Mouse (Mus musculus): Measurements from ENCODE around the gene Strn4.

Strn4 gene

GRCm38 (mm10) chr7:16810399-16810919 is 5.2 kb upstream of the Strn4 start:
- ATAC-seq (ENCODE audit: insufficient number of reproducible peaks, low FRiP score, low TSS enrichment) = peak; percentile 8; the same call in 1 of the 2 replicates

DNA sequence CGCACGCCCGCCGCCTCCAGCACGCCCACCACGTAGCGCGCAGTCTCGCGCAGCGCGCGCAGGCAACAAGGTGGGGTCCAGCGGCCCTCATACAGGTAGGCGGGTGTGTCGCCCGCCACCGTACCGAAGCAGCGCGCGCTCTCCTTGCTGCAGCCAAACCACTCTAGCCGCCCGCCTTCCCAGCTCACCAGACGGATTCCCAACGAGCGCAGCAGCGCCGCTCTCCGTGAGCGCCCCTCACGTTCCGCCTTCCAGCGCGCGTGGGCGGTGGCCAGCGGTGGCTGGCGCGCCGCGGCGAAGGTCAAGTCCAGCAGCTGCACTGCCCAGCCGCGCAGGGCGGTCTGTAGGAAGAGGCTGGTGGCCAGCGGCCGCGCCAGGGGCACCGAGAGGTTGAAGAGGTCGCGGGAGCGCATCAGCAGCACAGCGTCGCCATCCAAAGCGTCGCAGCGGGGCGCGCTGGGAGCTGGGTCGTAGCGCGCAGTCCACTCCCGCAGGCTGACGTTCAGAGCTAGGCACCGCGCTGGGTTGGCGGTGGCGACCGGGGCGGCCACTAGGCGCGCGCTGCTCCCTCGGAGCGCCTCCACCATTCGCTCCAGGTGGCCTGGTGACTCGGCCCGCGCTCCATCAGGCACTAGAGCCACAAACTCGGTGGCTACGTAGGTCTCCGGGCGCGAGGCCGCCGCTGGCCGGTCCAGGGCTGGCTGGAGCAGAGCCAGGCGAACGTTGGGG is 4.6 kb upstream of the Strn4 start:
- 0 out of 2 replicates have a peak, but pooled peaks have one; percentile 24 for ATAC-seq (ENCODE audit: insufficient number of reproducible peaks, low FRiP score, low TSS enrichment)

DNA sequence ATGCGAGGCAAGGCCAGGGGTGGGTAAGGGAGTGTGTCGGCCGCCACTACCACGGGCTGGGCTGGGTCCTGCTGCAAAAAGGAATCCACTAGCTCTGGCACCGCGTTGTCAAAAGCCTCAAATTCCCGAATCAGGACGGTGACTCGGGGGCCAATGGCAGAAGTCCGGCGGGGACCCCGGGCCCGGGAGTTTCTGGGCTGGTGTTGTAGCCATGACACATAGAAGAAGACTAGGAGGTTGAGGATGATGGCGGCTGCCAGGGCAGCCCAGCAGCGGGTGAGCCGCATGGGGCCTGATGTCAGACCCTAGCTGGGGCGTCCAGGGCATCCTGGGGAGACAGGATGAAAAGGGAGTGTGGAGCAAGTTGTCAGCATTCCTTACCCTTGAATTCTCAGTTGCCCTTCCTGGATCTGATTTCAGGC is 4.0 kb upstream of the Strn4 start:
- no peak for ATAC-seq (ENCODE audit: insufficient number of reproducible peaks, low FRiP score, low TSS enrichment)

- no peak for ATAC-seq (ENCODE audit: insufficient number of reproducible peaks, low FRiP score, low TSS enrichment)
Observed at GRCm38 (mm10) chr7:16812505-16812904, 3.2 kb upstream of the Strn4 start.

GRCm38 (mm10) chr7:16816078-16816474 is 387 bp downstream of the Strn4 start:
- peak; percentile 53; the same call in 1 of the 2 replicates for ATAC-seq (ENCODE audit: insufficient number of reproducible peaks, low FRiP score, low TSS enrichment)

DNA sequence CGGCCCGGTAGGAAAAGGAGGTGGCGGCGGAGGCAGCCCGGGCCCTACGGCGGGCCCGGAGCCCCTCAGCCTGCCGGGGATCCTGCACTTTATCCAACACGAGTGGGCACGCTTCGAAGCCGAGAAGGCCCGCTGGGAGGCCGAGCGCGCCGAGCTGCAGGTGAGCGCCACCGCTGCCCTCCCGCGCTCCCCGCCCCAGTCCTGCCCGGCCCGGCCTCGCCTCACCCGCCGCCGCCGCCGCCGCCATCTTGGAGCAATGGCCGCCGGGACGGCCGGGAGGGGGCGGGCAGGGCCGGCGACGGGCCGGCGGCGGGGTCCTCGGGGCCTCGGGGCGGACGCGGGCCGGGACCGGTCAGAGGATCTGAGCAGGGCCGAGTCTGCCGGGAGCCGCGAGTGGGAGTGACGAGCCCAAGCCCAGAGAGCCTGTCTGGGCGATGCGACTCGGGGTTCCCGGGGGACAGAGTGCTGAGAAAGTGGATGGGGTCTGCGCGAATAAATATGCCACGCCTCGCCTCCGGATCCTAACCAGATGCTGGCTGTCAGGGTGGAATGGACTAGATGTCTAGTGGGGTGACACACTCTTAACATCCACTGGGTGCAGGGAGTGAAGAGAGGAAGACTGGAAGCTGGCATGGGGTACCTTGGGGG is 910 bp downstream of the Strn4 start, which contains the start of gene Fkrp:
TSS of gene Fkrp (minus strand) at position 258 of the 648 bp plus-strand sequence.
- peak; percentile 50; the same call in 1 of the 2 replicates for ATAC-seq (ENCODE audit: insufficient number of reproducible peaks, low FRiP score, low TSS enrichment)

DNA sequence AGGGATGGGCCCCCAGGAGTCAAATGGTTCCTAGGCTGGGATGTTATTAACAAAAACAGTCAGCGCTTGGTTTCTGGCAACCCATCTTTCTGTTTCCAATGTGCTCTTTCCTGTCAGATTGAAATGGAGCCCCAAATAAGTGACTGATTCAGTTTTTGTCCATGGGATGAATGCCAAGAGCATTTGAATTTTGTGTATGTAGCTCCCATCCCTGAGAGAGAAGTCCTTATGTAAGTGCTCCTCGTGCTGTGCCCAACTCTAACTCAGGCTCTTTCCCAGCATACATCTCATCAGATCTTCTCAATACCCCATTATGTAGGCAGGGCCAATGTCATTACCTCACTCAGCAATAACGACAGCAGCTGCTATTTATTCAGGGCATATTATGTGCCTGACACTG is 2.0 kb downstream of the Strn4 start:
- no peak for ATAC-seq (ENCODE audit: insufficient number of reproducible peaks, low FRiP score, low TSS enrichment)

DNA sequence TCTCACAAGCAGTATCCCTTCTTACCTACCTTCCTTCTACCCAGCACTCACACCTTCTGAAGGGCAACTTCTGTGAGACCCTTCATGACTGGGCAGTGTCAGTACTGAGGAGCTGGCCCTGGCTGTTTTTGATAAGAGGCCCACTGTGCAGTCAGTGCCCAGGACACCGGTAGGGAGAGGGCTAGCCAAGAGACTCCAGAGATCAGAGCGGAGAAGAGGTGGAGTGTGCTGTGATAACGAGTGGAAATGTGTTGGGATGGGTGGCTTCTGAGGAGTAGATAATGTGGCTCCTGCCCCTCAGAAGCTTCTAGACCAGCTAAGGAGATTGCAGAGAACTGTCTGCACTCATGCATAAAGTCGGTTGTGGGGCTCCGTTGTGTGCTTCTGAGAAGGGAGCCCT is 4.1 kb downstream of the Strn4 start:
- ATAC-seq (ENCODE audit: insufficient number of reproducible peaks, low FRiP score, low TSS enrichment) = no peak

DNA sequence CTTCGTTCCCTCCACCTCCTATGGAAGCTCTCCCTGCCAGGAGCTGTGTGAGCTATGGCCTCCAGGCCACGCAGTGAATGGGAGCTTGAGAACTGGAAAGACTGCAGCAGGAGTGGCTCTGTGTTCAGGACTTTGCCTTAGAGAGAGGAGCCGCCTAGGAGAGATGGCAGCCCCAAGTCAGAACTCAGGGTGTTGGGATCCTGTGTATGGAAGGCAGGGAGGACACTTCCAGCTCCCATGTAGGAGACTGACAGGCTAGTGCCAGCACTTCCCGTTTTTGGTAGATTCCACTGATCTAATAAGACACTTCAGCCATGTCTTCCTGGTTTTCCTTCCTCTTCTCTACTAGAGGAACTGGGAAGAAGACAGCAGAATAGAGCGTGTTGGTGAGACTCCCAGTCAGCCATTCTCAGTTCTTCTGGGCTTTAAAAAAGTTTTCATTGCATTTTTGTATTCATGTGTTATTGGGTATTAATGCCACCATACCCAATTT is 4.6 kb downstream of the Strn4 start:
- no peak for ATAC-seq (ENCODE audit: insufficient number of reproducible peaks, low FRiP score, low TSS enrichment)

GRCm38 (mm10) chr7:16821091-16821490 is 5.4 kb downstream of the Strn4 start:
- ATAC-seq (ENCODE audit: insufficient number of reproducible peaks, low FRiP score, low TSS enrichment) = no peak

DNA sequence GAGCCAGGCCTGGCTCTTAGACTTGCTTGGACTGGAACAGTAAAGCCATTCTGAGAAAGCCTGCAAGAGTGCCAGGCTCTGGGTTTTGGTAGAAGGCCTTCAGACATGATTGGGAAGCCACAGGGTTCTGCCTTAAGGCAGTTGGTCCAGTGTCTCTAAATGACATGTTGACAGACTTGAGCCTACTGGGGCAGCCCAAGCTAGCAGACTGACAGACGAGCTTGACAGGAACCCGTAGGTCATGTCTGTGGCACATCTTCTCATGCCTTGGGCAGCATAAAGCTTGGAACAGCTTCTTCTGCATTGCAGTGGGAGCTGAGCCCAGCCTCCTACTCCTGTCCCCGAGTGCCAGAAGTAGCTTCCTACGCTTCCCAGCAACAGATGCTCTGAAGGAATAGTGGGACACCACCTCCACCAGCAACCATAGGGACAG is 6.0 kb downstream of the Strn4 start:
- ATAC-seq (ENCODE audit: insufficient number of reproducible peaks, low FRiP score, low TSS enrichment) = no peak

- ATAC-seq (ENCODE audit: insufficient number of reproducible peaks, low FRiP score, low TSS enrichment) = no peak
Observed at GRCm38 (mm10) chr7:16823734-16824133, 8.0 kb downstream of the Strn4 start.

DNA sequence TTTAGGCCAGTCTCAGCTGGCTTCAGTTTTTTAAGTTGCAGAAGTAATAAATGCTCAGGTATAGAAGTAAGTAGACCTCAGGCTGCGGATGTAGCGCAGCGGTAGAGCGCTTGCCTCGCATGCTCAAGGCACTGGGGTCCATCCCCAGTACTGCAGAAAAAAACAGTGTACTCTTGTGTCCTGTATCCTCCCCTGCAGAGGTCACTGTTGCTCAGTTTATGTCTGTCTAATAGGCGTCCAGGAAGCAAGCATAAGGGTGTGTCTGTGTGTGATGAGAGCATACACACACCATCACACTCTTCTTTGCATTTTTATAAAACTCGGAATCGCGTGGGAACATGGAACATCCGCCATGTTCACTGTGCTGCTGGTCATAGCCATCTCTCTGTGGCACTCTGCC is 10.1 kb downstream of the Strn4 start:
- ATAC-seq (ENCODE audit: insufficient number of reproducible peaks, low FRiP score, low TSS enrichment) = no peak

DNA sequence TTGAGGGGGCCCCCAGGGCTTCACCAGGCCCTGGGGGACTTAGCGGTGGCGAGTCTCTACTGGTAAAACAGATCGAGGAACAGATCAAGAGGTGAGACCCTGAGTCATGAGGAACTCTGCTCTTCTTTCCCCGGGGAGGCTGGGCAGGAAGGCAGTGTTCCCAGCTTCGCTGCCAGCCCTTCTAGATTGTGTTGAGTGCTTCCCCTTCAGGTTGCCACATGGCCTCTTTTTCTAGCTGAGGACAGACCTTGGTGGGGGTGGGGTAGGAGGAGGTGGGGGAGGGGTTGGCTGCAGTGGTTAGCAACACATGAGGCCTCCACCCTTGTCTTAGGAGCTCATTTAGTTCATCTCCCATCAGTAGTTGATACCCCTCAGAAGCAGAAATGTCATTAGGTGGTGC is 10.9 kb downstream of the Strn4 start:
- ATAC-seq (ENCODE audit: insufficient number of reproducible peaks, low FRiP score, low TSS enrichment) = no peak

GRCm38 (mm10) chr7:16827274-16827673 is 11.6 kb downstream of the Strn4 start:
- ATAC-seq (ENCODE audit: insufficient number of reproducible peaks, low FRiP score, low TSS enrichment) = no peak

- ATAC-seq (ENCODE audit: insufficient number of reproducible peaks, low FRiP score, low TSS enrichment) = no peak
Observed at GRCm38 (mm10) chr7:16830449-16830848, 14.8 kb downstream of the Strn4 start.

DNA sequence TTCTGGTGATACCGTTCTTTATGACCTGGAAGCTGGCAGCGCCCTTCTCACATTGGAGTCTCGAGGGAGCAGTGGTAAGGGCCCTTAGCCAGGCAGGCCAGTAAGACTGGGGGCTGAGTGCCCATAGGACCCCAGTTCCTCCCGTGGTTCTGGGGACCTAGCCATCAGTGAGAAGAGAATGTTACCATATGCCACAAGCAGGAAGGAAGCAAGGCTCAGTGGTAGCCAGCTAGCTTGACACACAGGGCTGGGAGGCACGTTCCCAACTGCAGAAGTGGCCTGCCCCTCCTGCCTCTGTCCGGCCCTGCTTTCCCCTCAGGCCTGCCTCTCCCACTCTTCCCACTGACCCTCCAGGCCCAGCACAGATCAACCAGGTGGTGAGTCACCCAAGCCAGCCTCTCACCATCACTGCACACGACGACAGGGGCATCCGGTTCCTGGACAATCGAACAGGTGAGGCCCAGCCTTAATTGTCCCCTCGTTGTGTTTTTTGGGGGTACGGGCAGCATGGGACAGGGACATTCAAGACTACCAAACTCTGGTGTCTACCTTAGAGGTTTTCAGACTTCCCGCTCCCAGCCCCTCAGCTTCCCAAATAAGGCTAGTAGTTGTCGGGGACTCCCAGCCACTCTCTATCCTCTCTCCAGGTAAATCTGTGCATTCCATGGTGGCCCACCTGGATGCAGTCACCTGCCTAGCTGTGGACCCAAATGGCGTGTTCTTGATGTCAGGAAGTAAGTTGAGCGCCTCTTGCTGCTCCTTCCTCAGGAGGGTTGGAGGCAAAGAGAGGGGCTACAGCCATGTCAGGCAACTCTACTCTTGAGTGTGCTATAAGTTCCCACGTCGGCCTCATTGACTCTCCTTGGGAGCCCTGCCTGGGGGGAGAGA is 22.5 kb downstream of the Strn4 start:
- no peak for ATAC-seq (ENCODE audit: insufficient number of reproducible peaks, low FRiP score, low TSS enrichment)

DNA sequence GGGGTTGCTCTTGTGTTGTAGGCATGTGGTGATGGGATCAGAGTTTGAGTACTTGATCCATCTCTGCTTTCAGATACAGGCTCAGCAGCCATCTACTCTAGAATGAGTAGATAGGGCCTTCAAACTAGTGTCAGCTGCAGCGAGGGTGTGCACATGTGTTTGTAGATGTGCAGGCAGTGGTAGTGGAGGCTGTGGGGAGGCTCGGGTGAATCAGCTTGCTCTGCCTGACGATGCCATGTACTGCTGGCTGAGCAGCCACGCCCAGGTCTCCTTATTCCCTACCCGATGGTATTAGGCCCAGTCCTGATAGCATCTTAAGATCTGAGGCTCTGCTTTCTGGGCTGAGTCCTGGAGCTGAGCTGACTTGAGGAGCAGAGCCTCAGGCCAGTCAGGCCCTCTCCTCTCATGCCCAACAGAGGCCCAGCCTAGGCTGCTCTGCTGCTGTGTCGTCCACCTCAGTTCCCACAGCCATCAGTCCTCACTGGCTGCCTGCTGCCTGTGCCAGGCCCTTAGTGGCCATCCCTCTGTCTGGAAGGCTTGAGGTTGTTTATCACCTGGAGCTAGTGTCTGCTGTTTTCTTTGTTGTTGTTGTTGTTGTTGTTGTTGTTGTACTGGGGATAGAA is 23.2 kb downstream of the Strn4 start:
- ATAC-seq (ENCODE audit: insufficient number of reproducible peaks, low FRiP score, low TSS enrichment) = no peak

DNA sequence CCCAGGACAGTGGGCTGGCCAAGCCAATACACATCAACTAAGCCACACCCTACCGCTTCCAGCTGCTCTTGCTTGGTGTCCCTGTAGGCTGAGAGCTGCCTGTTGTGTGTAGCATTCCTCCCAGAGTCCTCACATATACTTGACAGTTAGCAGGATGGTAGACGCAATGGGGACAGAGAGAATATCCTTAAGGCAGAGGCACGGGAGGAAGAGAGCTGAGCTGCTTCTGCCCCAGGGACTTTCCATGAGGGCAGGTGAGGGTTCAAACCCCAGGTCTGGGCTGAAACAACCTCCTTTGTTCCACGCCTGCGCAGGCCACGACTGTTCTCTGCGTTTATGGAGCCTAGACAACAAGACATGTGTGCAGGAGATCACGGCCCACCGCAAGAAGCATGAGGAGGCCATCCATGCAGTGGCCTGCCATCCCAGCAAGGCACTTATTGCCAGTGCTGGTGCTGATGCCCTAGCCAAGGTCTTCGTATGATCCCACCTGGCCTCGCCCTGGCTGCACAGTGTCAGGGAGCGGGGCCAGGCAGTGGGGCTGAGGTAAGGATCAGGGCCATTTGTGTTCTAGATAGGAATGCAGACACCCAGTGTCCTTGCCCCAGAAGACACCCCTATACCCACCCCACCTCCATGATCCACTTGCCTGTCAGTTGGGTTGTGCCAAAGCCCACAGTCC is 23.9 kb downstream of the Strn4 start:
- ATAC-seq (ENCODE audit: insufficient number of reproducible peaks, low FRiP score, low TSS enrichment) = no peak

All from cerebellum, adult (tissue).